Mouse (Mus musculus) telencephalon, adult 2 months (tissue): ENCODE measurements around the gene Cyb561.

Source experiments
- DNase-seq: peaks from one replicate; pipeline ENCODE4 v3.0.0-alpha.2; 2011; ENCODE audit warnings: low read depth, low spot score

The Cyb561 gene

DNA sequence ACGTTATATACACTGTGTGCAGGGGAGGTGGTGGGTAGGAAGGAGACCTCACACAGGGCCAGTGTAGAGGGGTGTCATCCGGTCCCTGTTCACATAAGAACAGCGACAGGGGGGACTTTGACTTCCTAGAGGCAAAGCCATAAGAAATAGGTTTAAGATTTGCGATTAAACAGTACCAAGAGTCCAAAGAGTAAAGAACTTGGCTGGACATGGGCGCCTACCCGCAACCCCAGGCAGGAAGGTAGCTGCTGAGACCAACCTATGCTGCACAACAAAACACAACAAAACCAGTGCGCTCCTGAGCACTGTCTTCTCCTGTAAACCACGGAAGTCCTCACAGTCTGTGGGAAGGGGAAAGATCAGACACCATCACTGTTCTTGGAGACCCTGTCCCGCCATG lies 1.0 kb downstream of the Cyb561 start:
- DNase-seq, result no peak

GRCm38 (mm10) chr11:105951601-105952044 lies 1.5 kb downstream of the Cyb561 start:
- DNase-seq, result no peak

GRCm38 (mm10) chr11:105950519-105950918 lies 2.6 kb downstream of the Cyb561 start:
- no peak for DNase-seq

- no peak for DNase-seq
Observed at GRCm38 (mm10) chr11:105948255-105948654, 4.9 kb downstream of the Cyb561 start.

DNA sequence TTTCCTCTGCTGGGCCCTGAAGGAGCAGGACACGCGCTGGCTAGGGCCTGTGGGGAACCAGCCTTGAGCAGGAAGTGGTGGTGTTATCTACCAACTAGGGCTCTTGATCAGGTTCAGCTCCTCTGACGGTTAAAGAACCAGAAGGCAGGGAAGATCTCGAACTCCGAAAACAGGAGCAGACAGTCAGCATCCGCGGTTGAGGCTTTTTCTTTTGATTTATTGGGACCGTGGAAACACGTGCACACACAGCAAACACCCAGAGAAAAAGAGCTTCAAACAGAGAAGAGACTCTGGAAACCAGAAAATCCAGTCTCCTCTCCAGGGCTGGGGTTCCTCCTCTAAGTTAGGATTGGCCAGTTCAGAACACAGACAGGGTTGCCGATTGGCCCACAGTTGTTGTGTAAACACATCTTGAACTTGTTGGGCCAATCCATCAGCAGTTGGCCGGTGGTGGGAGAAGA lies 6.4 kb downstream of the Cyb561 start:
- no peak for DNase-seq

GRCm38 (mm10) chr11:105944770-105945672 lies 8.1 kb downstream of the Cyb561 start:
- DNase-seq, result no peak

GRCm38 (mm10) chr11:105944126-105944621 lies 9.0 kb downstream of the Cyb561 start:
- no peak for DNase-seq

- DNase-seq, result no peak
Observed at GRCm38 (mm10) chr11:105943133-105944102, 9.7 kb downstream of the Cyb561 start.

- no peak for DNase-seq
Observed at GRCm38 (mm10) chr11:105941973-105942372, 11.2 kb downstream of the Cyb561 start.

DNA sequence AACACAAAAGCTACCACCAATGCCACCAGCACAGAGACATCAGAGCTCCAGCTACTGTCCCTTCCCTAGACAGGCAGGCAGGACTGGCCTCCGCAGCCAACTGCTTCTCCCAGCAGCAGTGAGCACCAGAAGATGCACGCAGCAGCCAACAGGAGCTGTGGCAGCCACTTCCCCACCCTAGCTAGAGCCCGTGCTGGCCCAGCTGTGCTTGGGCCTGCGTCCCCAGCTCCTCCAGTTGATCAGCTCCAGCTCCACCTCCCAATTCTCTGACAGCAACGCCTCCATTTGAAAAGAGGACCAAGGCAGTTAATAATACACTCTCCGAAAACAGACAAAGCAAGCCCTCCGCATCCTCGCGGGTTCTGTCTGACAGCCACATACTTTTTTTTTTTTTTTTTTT lies 14.4 kb downstream of the Cyb561 start:
- no peak for DNase-seq

DNA sequence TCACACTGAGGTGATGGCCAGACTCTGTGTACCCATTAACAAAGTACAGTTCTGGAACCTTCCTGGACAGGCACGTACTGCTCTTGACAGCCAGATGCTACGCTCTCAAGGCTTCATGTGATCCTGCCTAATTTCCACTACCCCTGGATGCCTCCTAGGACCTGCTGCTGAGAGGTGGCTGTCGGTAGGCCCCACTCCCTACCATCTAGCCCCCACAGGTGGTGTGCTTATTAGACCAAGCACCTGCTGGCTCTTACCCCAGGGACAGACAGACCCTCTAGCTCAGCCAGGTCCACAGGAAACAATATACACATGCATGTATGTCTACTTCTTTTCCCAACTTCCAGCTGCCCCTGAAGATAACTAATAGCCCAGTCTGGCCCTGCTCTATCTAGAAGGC lies 16.2 kb downstream of the Cyb561 start:
- no peak for DNase-seq

- no peak for DNase-seq
Observed at GRCm38 (mm10) chr11:105936200-105936599, 16.9 kb downstream of the Cyb561 start.

DNA sequence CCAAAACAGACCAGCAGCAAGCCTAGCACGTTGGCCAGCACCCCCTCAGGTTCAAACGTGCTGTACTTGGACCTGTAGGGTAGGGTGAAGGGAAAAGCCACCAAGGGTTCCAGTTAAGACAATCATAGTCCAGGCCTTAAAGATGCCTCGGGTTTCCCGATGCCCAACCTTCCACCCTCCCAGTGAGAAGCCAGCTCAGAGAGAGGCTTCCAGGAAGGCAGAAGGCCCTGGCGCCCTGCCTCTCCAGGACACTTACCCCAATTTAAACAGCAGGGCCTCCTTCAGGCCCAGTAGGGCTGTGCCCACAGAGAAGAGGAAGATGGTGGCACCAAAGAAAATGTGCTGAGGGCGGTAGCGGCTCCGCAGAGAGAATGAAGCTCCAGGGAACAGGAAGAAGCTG lies 17.6 kb downstream of the Cyb561 start:
- DNase-seq, result no peak

DNA sequence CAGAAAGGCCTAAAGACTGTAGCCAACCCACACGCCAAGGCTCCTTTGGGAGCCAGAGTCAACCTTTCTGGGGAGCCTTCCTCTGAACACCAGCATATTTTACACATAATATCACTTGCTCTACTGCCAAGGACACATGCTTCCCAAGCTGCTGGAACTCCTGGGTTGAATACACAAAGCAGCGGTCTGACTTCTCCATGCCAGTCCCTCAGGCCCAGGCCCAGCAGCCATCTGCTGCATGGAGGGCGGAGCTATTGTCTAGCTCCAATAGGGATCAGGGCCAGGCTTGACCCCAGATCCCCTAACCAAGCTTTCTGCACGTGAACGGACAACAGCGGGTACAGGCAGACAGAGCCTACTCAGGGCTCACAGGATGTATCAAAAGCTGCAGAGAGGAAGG lies 18.3 kb downstream of the Cyb561 start:
- DNase-seq, result no peak

DNA sequence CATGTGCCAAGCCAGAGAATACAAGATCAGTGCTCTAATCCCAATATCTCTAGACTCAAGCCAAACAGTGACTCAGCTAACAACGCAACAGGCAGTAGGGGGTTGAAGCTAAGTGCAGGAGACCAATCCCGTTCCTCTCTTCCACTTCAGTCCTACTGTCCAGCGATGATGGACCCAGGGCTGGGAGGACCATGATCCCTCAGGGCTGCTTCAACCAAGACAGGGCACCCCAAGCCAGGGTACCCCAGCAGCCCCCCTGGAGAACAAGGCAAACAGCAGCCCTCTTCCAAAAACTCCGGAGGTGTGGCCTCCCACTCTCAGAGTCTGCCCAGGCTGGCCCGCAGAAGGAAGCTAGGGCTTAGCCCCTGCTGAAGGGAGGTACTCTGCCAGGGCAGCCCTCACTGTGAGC lies 18.8 kb downstream of the Cyb561 start:
- DNase-seq, result no peak

GRCm38 (mm10) chr11:105933746-105934145 lies 19.4 kb downstream of the Cyb561 start:
- DNase-seq, result no peak

- no peak for DNase-seq
Observed at GRCm38 (mm10) chr11:105931380-105931779, 21.8 kb downstream of the Cyb561 start.

DNA sequence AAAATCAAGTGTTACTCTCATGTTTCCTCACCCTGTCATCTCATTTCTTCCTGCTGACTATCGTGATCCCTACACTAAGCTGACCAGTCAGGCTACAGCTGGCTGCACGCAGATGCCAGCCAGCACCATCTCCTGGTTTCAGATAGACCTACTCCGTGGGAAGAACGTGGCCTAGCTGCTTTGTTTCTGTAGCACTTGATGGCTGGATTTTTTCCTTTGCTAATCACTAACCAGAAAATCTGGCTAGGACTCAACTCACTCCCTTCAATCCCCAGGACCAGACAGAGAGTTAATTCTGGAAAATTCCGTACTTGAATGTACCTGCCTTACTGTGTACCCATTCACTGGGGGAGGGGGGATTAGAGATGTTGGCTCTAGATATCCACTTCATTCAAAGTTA lies 25.0 kb downstream of the Cyb561 start:
- no peak for DNase-seq

DNA sequence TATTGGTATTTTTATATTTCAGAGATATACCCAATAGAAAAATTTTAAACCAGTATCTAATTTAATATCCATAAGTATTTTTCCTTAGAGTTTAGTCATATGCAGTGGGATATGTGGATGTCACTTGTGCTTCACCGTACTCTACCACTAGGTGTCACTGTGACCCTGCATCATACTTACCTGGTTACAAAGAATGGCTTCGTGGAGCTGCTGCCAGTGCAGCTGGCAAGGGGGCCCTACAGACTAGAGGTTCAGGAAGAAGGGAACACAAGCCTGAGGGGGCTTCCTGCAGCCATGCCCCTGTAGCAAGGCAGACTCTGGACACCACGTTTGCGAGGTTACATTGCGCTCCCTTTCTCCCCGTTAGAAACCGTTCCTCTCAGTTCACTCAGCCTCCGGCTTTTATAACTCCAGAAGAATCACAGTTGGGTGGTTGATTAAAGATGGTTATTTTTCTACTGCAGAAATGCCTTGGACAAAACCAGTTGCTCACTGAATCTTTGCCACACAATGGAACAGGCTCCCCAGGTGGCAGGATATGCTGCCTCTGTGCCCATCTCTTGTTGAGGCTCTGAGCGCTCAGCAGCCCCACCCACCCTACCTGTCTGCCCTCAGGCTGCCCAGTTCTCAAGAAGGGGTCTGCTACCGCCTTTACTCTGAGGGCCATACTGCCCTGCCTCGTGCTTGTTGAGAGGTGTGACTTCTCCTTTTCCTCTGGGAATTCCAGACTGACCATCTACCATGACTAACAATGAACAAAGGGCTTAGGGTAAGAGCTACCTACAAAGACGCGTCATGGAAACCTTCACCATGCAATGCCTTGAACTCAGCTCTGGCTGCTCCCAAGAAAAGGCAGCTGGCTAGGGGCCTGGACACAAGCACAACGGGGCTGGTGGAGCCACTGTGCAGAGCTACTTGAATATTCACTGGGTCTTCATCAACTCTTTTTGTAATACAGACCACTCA lies 25.8 kb downstream of the Cyb561 start:
- DNase-seq, result no peak

- no peak for DNase-seq
Observed at GRCm38 (mm10) chr11:105922769-105923663, 30.1 kb downstream of the Cyb561 start.
